Mouse (Mus musculus) hindbrain, embryonic 15.5 days (tissue): ENCODE data around the gene Tmem88. TPM values are rescaled to one million over a fixed set of nuclear protein-coding genes. Genes with fewer than 3 reads are reported as not detected.

ENCODE experiments used
- ATAC-seq: fragments of 200-750 bp; cut with Nextera tagmentation; 2 replicates; pipeline ENCODE4 v1.8.0; 2017; ENCODE audit warnings: low read depth, moderate number of reproducible peaks, moderate TSS enrichment; ENCODE audit not compliant: low FRiP score
- H3K27ac ChIP-seq: fragments of 300-500 bp; sonication (generic); replicated peaks from 2 replicates; pipeline ENCODE4 v1.5.1; 2015; ENCODE audit warnings: mild to moderate bottlenecking, inconsistent platforms
- H3K27me3 ChIP-seq: fragments of 300-500 bp; sonication (generic); 2 replicates; pipeline ENCODE4 v1.6.1; 2015; ENCODE audit warnings: control low read depth, inconsistent platforms
- H3K36me3 ChIP-seq: fragments of 300-500 bp; sonication (generic); 2 replicates; pipeline ENCODE4 v1.6.1; 2015; ENCODE audit warnings: control low read depth, inconsistent platforms
- H3K4me1 ChIP-seq: fragments of 300-500 bp; sonication (generic); replicated peaks from 2 replicates; pipeline ENCODE4 v1.6.1; 2015; ENCODE audit warnings: control low read depth, inconsistent platforms
- H3K4me2 ChIP-seq: fragments of 300-500 bp; sonication (generic); 2 replicates; pipeline ENCODE4 v1.6.1; 2015; ENCODE audit warnings: moderate library complexity, mild to moderate bottlenecking, inconsistent platforms
- H3K4me3 ChIP-seq: fragments of 300-500 bp; sonication (generic); 2 replicates; pipeline ENCODE4 v1.5.1; 2015; ENCODE audit warnings: mild to moderate bottlenecking, inconsistent platforms
- H3K9ac ChIP-seq: fragments of 300-500 bp; sonication (generic); 2 replicates; pipeline ENCODE4 v1.6.1; 2015; ENCODE audit warnings: inconsistent platforms
- H3K9me3 ChIP-seq: fragments of 300-500 bp; sonication (generic); 2 replicates; pipeline ENCODE4 v1.6.1; 2016; ENCODE audit warnings: control low read depth, inconsistent platforms
- WGBS: fragments of 180-500 bp; shearing (Covaris S2); methylation state at CpG from one replicate; pipeline ENCODE4 v1.1.7; 2015; 5-methylcytosine and 5-hydroxymethylcytosine counted together
- polyA plus RNA-seq: library from polyadenylated mRNA; unstranded; fragments of >200 nt; fragmentation: Nextera tagmentation; extraction: Ambion mirVana; gene quantifications from 2 replicates; pipeline ENCODE4 v1.2.1, GENCODE M21; 2015

The Tmem88 gene
- polyA plus RNA-seq, 1 experiment from 2014 or later = 7.2 TPM

DNA sequence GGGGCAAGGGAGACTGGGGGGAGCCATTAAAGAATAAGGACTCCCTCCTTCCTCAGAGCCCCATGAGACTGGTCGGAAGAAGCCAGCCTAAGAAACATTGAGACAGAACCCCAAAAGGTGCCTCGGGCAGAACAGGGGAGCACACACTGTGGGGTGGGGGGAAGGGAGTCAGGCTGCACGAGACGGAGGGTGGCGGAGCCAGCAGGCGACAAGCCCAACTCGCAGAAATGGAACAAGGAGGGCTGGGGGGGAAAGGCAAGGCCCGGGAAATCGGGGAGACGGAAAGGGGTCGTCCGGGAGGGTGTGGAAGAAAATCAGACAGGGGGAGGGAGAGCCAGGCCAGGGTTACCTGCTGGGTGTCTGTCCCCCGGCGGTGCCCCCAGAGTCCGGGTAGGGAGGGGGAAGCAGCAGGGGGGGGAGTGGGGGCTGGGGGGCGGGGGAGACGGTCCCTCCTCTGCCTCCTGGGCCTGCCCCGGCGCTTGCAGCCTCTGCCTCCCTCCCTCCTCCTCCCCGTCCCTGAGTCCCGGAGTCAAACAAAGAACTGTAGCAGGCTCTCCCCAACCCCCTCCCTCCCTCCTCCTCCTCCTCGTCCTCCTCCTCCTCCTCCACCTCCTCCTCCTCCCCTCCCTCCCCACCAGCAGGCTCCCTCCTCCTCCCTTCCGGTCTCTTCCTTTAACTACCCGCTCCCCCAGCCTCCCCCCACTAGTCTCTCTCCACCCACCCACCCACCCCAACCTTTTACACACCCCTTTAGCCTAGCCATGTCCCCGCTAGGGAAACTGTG, 17.8 kb upstream of the Tmem88 start:
- ATAC-seq = no peak
- Histone ChIP-seq H3K9ac (peak overlapping the region; percentile 86), H3K27ac (peak overlapping the region; percentile 98), H3K4me1 (peaks cover 79% of the 10 kb centered on the region), H3K27me3 (peaks cover 5% of the 10 kb centered on the region; the same call in 1 of the 2 replicates), H3K9me3 (no peaks in the 10 kb centered on the region), H3K4me3 (peak overlapping the region; percentile 65), H3K4me2 (peak overlapping the region; percentile 96), H3K36me3 (peaks cover 9% of the 10 kb centered on the region; the same call in 1 of the 2 replicates)
- WGBS = under 1% methylated on average over 11 of the region's 25 CpGs

DNA sequence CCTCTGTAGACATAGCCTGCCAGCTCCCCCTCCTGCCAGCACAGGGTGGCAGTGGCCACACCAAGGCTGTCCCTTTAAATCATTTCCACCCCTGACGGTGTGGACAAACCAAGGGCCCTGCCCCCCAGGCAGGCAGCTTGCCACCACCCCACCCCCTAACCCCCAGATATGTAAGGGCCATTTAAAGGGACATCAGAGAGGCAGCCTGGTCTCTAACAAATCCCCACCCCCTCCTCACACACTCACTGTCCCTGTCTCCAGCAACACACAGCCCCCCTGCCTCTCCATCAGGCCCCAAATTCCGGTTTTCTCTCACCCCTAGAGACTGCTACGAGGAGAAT, 17.3 kb upstream of the Tmem88 start:
- H3K4me2 ChIP-seq = peak overlapping the region; percentile 96

DNA sequence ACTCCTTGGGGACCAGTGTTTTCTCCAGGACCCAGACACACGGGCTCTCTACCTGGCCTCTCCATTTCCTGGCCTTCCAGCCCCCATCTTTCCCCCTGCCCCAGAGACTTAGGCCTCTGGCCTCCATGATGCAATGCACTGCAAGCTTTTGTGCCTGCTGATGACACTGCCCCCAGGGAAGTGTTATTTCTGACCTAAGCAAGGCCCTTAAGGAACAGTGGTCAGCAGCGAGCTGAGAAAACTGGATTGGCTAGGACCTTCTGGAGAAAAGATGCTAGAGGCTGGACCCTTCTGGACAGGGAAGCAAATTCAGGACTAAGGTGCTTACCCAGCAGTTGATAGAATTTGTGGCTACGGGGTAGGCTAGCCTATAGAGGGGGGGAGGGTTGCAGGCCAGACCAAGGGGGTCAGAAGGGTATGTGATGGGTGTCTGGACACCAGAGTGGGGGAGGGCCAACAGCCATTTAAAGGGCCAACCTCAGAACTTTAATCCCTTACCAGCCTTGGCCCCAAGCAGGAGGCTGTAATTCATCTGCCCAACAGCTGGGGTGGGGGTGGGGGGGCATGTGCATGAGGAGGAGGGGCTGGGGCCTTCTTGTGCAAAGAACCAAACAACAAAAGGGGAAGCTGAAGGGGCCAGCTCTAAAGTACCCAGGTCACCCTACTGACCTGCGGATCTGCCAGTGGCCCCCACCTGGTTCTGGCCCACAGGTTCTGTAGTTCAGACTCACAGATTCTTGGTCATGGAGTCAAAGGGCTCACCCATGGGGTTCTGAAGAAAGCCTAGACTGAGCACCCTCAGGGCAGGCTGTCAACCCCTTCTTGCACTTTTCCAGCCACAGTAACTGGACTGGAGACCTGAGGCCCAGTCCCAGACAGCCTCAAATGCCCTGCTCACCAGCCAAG, 16.6 kb upstream of the Tmem88 start:
- Histone ChIP-seq H3K4me3 (peak overlapping the region; percentile 65), H3K36me3 (peaks cover 9% of the 10 kb centered on the region; the same call in 1 of the 2 replicates), H3K9ac (peak overlapping the region; percentile 86), H3K4me1 (peaks cover 70% of the 10 kb centered on the region), H3K27me3 (no peaks in the 10 kb centered on the region), H3K9me3 (no peaks in the 10 kb centered on the region), H3K27ac (peak overlapping the region; percentile 98), H3K4me2 (peak overlapping the region; percentile 96)
- no peak for ATAC-seq
- 10% methylated on average over 4 of the region's 4 CpGs for WGBS

More for the DNA sequence above, 17.3 kb upstream of the Tmem88 start:
- Histone ChIP-seq H3K27ac (peak overlapping the region; percentile 98), H3K9me3 (no peaks in the 10 kb centered on the region), H3K4me3 (peak overlapping the region; percentile 65), H3K4me1 (peaks cover 74% of the 10 kb centered on the region), H3K9ac (peak overlapping the region; percentile 86), H3K36me3 (peaks cover 9% of the 10 kb centered on the region; the same call in 1 of the 2 replicates), H3K27me3 (no peaks in the 10 kb centered on the region)
- peak; percentile 17 for ATAC-seq
- WGBS = 0% methylated on average over 3 of the region's 3 CpGs

DNA sequence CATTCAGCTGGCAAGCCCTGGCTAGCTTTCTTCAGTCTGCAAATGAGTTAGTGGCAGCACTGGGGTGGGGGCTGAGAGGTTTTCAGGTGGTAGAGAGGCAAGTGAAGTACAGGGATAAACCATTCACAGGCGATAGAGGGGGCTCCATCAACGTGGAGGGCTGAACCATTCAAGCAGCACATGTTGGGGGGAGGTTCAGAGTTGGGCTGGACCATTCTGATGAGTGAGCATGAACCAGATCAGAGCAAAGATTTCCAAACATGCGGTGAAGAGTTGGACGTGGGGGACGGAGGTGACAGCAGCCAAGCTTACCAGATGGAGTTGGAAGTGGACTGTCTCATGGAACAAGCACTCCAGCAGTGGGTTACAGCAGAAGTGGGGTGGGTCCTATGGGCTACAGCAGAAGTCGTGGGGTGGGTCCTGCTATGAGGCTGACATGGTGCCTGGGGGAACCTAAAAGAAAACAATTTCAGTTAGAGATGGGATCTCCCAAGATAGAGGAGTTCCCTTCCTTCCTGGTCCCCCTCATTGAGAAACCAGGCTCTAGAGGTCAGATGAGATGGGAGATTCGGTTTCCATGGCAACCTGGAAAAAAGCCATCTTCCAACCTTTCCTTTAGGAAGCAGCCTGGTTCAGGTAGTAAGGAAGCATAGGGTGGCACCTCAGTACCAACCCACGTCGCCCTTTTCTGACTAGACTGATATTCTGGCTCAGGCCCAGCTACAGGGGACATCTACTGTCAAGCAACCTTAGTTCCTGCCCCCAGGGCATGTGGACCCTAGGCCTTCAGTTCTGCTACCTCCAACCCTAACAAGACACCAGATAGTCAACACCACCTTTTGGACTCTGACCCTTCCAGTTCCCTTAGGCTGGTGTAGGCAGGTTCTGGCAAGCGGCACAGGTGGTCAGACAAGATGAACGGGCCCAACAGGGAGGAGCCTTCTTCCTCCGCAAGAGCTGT, 15.5 kb upstream of the Tmem88 start, which contains the start of gene Kdm6b:
TSS of gene Kdm6b (minus strand) at position 455 of the 961 bp plus-strand sequence.
- 29% methylated on average over 12 of the region's 12 CpGs for WGBS
- H3K4me3 ChIP-seq = peak within 1 kb of the TSS; percentile 65
- no peaks in the 10 kb centered on the region for H3K27me3 ChIP-seq
- peak within 1 kb of the TSS; percentile 96 for H3K4me2 ChIP-seq
- peaks cover 74% of the 10 kb centered on the region for H3K4me1 ChIP-seq
- H3K9me3 ChIP-seq = no peaks in the 10 kb centered on the region
- peak within 1 kb of the TSS; percentile 73 for H3K9ac ChIP-seq
- peak within 1 kb of the TSS; percentile 98 for H3K27ac ChIP-seq
- no peak for ATAC-seq
- H3K36me3 ChIP-seq = peaks cover 9% of the 10 kb centered on the region; the same call in 1 of the 2 replicates

DNA sequence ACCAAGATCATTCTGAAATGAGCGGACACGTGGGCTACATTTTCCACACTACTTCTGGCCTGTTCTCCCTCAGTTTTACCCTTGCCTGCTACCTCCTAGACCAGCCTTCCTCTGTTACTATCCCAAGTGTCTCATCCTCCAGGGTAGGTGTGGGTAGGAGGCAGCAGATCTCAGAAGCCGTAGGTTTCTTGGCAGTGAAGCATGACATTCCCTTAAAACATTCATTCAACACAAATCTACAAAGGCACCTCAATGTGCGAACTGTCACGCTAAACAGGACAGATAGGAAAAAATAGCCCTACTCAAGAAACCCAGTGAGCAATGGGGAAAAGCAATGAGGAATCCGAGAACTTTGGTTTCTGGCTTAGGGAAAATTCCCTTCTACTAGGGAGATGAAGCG, 14.5 kb upstream of the Tmem88 start:
- ATAC-seq = no peak
- Histone ChIP-seq H3K4me2 (peak overlapping the region; percentile 96), H3K36me3 (peaks cover 13% of the 10 kb centered on the region), H3K4me1 (peaks cover 78% of the 10 kb centered on the region), H3K9me3 (no peaks in the 10 kb centered on the region), H3K27me3 (no peaks in the 10 kb centered on the region), H3K9ac (peak overlapping the region; percentile 73), H3K4me3 (peak overlapping the region; percentile 65), H3K27ac (peak overlapping the region; percentile 36; the same call in 1 of the 2 replicates)
- WGBS = 55% methylated on average over 7 of the region's 7 CpGs

DNA sequence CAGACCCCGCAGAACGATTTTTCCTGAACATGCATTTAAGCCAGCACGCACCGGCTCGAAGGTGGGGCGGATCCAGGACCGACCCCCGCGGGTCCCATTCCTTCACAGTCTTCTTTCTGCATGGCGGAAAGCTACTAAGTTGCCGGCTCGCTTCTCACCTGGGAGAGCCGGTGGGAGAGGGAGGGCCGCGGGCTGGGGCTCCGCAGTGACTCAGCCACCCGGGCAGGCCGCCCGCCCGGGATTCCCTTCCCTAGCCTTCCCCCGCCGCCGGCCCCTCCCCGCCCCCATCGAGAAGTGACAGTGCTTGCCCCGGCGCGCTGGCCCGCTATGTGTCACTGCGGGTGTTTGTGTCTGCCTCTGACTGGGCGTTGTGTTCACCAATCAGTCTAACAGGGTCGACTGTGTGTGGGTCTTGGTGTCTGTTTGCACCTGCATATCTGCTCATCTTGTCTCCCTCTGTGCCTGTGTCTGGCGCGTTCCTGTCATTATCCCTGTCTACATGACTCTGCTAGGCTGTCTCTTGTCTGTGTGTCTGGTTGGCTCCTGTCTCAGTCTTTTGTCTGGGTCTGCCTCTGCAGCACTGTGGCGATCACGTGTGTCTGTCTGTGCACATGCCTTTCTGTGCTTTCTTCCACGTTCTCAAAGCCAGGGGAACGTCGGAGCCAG, 13.6 kb upstream of the Tmem88 start:
- peak overlapping the region; percentile 65 for H3K4me3 ChIP-seq
- peak overlapping the region; percentile 96 for H3K4me2 ChIP-seq
- WGBS = under 1% methylated on average over 39 of the region's 39 CpGs
- ATAC-seq = no peak
- no peaks in the 10 kb centered on the region for H3K27me3 ChIP-seq
- H3K9ac ChIP-seq = peak overlapping the region; percentile 73
- peaks cover 76% of the 10 kb centered on the region for H3K4me1 ChIP-seq
- no peaks in the 10 kb centered on the region for H3K9me3 ChIP-seq
- peaks cover 22% of the 10 kb centered on the region for H3K36me3 ChIP-seq
- H3K27ac ChIP-seq = peak overlapping the region; percentile 91

DNA sequence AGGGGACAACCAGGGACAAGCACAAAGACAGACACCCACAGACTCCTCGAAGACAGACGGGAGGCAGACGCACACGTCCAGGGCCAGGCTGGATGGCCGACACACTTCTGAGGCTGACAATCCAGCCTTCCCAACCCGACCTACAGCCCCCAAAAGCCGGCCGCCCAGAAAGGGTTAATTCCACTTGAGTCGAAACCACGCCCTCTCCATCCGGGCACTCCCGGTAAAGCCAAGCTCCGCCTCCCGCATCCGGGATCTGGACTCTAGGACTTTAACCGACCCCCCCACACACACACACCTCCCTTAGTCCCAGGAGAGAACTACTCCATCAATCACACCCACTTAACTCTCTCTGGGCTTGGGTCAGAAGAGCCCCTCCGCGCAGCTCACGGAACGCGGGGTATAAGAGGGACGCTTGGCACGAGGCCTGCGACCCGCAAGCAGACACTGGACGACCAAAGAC, 13.1 kb upstream of the Tmem88 start:
- peak overlapping the region; percentile 91 for H3K27ac ChIP-seq
- peaks cover 72% of the 10 kb centered on the region for H3K4me1 ChIP-seq
- under 1% methylated on average over 26 of the region's 26 CpGs for WGBS

DNA sequence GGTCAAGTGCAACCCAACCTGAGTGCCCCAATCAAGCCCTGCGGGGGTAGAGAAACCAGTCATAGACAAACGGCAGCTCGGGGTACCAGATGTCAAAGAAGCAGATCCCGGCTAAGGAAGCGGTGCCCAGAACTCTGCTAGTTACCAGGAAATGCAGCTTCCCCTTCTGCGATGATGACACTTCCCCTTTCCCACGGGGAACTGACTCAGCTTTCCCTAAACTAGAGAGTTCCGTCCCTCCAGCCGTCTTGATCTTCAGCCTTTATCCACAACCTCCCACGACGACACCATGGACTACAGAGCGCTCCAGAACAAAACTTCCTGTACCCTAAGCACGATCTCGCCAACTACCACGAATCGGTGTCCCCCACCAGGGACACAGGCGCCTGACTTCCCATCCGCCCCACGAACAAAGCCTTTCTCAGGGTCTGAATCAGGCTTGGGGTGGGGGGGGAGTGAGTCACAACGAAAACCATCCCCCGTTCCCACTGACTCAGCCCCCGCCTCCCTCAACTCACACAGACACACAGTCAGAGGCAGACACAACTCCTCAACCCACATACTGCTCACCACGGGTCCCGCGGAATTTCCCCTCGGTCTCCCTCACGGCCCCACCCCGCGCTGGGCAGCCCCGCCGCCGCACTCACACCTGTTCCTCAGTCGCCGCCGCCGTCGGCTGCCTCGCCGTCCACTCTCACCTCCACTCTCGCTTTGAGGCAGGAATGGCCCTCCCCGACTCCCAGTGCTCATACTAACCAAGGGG, 12.5 kb upstream of the Tmem88 start:
- peak; percentile 2; the same call in 1 of the 2 replicates for ATAC-seq
- Histone ChIP-seq H3K9me3 (no peaks in the 10 kb centered on the region), H3K9ac (peak overlapping the region; percentile 73), H3K4me3 (peak overlapping the region; percentile 65), H3K4me1 (peaks cover 72% of the 10 kb centered on the region), H3K4me2 (peak overlapping the region; percentile 96), H3K36me3 (peaks cover 33% of the 10 kb centered on the region), H3K27me3 (no peaks in the 10 kb centered on the region), H3K27ac (peak overlapping the region; percentile 91)
- under 1% methylated on average over 41 of the region's 41 CpGs for WGBS

More for the DNA sequence above, 13.1 kb upstream of the Tmem88 start:
- peaks cover 27% of the 10 kb centered on the region for H3K36me3 ChIP-seq
- peak; percentile 25 for ATAC-seq
- H3K9ac ChIP-seq = peak overlapping the region; percentile 73
- H3K4me3 ChIP-seq = peak overlapping the region; percentile 65
- H3K27me3 ChIP-seq = no peaks in the 10 kb centered on the region
- H3K4me2 ChIP-seq = peak overlapping the region; percentile 96
- H3K9me3 ChIP-seq = no peaks in the 10 kb centered on the region

DNA sequence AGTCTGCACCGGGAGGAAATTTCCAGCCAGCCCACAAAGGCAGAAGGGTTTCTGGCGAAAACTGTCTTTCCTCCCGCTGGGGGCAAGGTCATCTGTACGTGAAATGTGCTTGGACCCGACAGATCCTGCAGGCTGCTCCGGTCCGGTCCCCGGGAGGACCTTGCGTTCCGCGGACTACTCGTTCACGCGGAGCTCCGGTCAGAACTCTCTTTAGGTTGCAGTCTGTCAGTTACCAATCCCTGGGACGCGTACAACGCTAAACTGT, 11.9 kb upstream of the Tmem88 start:
- Histone ChIP-seq H3K36me3 (peaks cover 38% of the 10 kb centered on the region), H3K4me2 (peak overlapping the region; percentile 96), H3K27me3 (no peaks in the 10 kb centered on the region), H3K4me1 (peaks cover 69% of the 10 kb centered on the region), H3K9me3 (no peaks in the 10 kb centered on the region), H3K27ac (peak overlapping the region; percentile 91), H3K9ac (peak overlapping the region; percentile 73), H3K4me3 (peak overlapping the region; percentile 65)
- ATAC-seq = no peak
- 0% methylated on average over 18 of the region's 18 CpGs for WGBS

DNA sequence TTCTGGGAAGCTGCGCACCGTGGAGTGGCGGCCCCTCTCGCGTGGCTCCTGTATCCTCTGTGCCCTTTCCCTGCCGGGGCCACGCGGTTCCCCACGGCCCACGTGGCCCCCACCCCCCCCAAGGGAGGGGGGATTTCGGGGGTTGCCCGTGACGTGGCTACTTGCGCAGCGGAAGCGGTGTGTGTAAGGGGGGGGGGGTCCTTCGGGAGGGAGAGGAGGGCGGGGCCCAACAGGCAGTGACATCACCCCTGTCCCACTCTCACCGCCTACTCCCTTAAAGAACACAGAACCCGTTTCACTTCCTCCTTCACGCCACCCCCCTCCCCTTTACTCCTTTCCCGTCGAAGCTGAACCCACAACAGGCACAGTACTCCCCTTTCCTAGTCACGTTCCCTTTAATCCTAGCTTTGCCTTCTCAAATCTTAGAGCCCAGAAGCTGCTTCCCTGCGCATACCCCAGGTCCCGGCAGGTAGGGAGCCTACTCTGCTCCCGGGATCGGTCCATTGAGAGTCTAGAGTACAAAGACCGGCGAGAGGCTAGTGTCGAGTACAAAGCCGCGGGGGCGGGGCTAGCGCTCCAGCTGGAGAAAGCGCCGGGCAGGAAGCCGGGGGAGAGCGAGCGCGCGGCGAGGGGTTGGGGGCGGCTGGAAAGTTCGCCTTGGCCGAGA, 11.5 kb upstream of the Tmem88 start:
- peaks cover 64% of the 10 kb centered on the region for H3K4me1 ChIP-seq
- ATAC-seq = peak; percentile 32; the same call in 1 of the 2 replicates
- peaks cover 41% of the 10 kb centered on the region for H3K36me3 ChIP-seq
- peak overlapping the region; percentile 73 for H3K9ac ChIP-seq
- H3K27ac ChIP-seq = peak overlapping the region; percentile 91
- peak overlapping the region; percentile 65 for H3K4me3 ChIP-seq
- no peaks in the 10 kb centered on the region for H3K27me3 ChIP-seq
- peak overlapping the region; percentile 96 for H3K4me2 ChIP-seq
- under 1% methylated on average over 40 of the region's 46 CpGs for WGBS
- H3K9me3 ChIP-seq = no peaks in the 10 kb centered on the region
